ENCODE assay signal across 18 mouse cellular contexts in the genomic region with DNA sequence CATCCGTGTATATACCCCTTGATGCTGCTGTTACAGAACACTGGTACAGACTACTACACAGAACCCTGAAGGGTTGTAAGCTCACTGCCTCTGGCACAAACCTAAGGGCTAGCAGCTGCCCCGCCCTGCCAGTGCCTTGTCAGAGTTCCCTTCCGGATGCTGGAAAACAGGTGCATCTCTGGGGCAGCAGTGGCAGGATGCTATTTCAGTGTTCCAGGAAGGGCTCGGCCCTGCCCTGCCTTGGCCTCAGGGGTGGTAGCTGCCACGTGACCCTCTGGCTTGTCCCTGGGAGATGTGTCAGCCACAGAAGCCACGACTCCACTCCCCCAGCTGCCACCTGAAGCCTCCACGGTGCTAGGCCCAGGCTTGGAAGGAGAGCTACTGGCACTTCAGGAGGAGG. TPM values are rescaled to one million over a fixed set of nuclear protein-coding genes. Genes with fewer than 3 reads are reported as not detected.
DNase-seq lines count a peak whose midpoint lies in the region; ATAC-seq and TF ChIP-seq lines count a peak whose summit lies in the region.
"Had no signal": no experiment of that assay in that cellular context is flagged by ENCODE, and none has a peak within 500 bp of the region (broad histone marks: within the 10 kb centered on the region; RNA-seq: fewer than 3 reads in every experiment).

No protein-coding gene starts in this region.

- H3K27me3 ChIP-seq in C2C12 (ENCODE audit: control insufficient read depth, insufficient read depth, insufficient read length) = peaks cover 18% of the 10 kb centered on the region
- H3K27me3 ChIP-seq: limb, embryonic 12.5 days; liver, embryonic 13.5 days had no signal

- no peak overlapping the region for H3ac ChIP-seq in C2C12 (ENCODE audit: control insufficient read depth, insufficient read length, low read depth)

- H3K79me2 ChIP-seq in C2C12 (ENCODE audit: control insufficient read depth, insufficient read depth) = no peaks in the 10 kb centered on the region

- DNase-seq in cerebellum, postnatal 10 days = no peak
- peak; percentile 94 for DNase-seq in heart, adult 11 months
- DNase-seq in heart, postnatal 36 days = no peak
- DNase-seq in gastrocnemius, adult 8-10 months (ENCODE audit: low spot score in 2 of 2) = peak; percentile 77 to 88
- no peak for DNase-seq in embryo, embryonic 10 days (ENCODE audit: low spot score)
- DNase-seq in kidney, adult 11 months = no peak
- DNase-seq: adrenal gland, adult 2 months; embryo, embryonic 11 days; kidney, adult 2 months; kidney, postnatal 14 days; liver, embryonic 13.5 days; lung, embryonic 14.5 days; lung, postnatal 4 days; retina, postnatal 1 day had no signal

- peak; percentile 45 for ATAC-seq in cerebellum, adult (ENCODE audit: insufficient number of reproducible peaks, low FRiP score, low TSS enrichment)

- H3K36me3 ChIP-seq in C2C12 (ENCODE audit: control insufficient read depth, insufficient read depth) = no peaks in the 10 kb centered on the region
- H3K36me3 ChIP-seq: forebrain, embryonic 10.5 days; limb, embryonic 12.5 days; liver, embryonic 13.5 days had no signal

- no peak for TF ChIP-seq CTCF in C2C12 (IDR thresholded peaks at IDR 0.05; ENCODE audit: control insufficient read depth, insufficient read depth, insufficient read length)

- H3K79me3 ChIP-seq in C2C12 (ENCODE audit: low read depth) = no peaks in the 10 kb centered on the region

- H3K4me3 ChIP-seq in C2C12 (ENCODE audit: insufficient read depth, poor library complexity, severe bottlenecking) = no peak overlapping the region
- H3K4me3 ChIP-seq: forebrain, embryonic 10.5 days; limb, embryonic 12.5 days; liver, embryonic 13.5 days had no signal

- intact Hi-C loops in heart, postnatal 36 days (cut with DNase I) = no loop called here

TF ChIP-seq in C2C12, 6 proteins besides CTCF, POLR2A, EP300 and RAD21:
- TF ChIP-seq FOSL1 (IDR thresholded peaks at IDR 0.05; ENCODE audit: insufficient read depth, low read length, poor library complexity, severe bottlenecking) (no peak), MYOD1 (IDR thresholded peaks at IDR 0.05; ENCODE audit: control insufficient read depth, insufficient read length, low read depth) (peak; percentile 50)

RNA-seq across cellular contexts. Expression of gene Ablim2, which starts 28.2 kb away (rescaled TPM):
- 10 to 100 TPM; 20.7 to 21.0 TPM for total RNA-seq in heart, postnatal 36 days (2021)
- 0.08 TPM for polyA plus RNA-seq in C2C12 (2012; fragmentation: generic; extraction: Trizol)
- total RNA-seq in gastrocnemius, adult 8-10 months (2022) = 10 to 100 TPM; 36.1 to 43.4 (median 40.7) TPM
- polyA plus RNA-seq: forebrain, embryonic 10.5 days had no signal

RNA-seq across cellular contexts. Expression of gene Sh3tc1, which starts 46.1 kb away (rescaled TPM):
- 1 to 10 TPM; 7.0 to 9.9 TPM for total RNA-seq in heart, postnatal 36 days (2021)
- polyA plus RNA-seq in C2C12 (2012; fragmentation: generic; extraction: Trizol) = 0.20 TPM
- total RNA-seq in gastrocnemius, adult 8-10 months (2022) = 1 to 10 TPM; 1.4 to 2.9 (median 1.9) TPM

Comparison
In these comparisons a context has a peak if more than half of its experiments do, and no peak if none do; other contexts are left out.
1. DNase-seq: peak in heart, adult 11 months (single experiment) and gastrocnemius, adult 8-10 months (2 of 2); none in cerebellum, postnatal 10 days (0 of 2), heart, postnatal 36 days (0 of 2), embryo, embryonic 10 days (single experiment) and kidney, adult 11 months (single experiment).